Mouse (Mus musculus): ENCODE measurements around the gene Cggbp1.

DNA sequence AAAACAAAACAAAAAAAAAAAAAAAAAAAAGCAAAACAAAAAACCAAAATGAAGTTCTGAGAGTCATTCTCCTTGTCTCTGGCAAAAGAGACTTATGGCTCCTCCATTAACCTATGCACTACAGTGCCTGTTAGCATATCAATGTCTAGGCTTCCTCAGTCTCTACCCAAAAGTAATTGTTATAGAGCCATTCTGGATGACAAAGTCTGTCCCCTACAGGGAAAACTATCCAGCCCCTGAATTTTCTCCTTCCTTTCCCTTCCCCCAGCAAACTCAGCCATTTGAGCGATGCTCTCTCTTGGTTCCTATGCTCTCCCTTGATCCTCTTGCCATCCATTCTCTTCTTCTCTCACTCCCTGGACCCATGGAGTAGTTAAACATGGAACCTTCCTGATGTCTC, 24.0 kb downstream of the Cggbp1 start:
- no peak for TF ChIP-seq CTCF (IDR thresholded peaks at IDR 0.05; ENCODE audit: borderline replicate concordance, insufficient read depth, low read depth, low read length)
- TF ChIP-seq POLR2A (IDR thresholded peaks at IDR 0.05; ENCODE audit: borderline replicate concordance, insufficient read depth, low read length), result no peak
